Mouse (Mus musculus): ENCODE measurements around the gene Col23a1.

- TF ChIP-seq CTCF (IDR thresholded peaks at IDR 0.05) (no peak), EP300 (IDR thresholded peaks at IDR 0.05; ENCODE audit: insufficient read depth, low read depth, low read length) (no peak)
These were observed 169.9 kb downstream of the Col23a1 start for GRCm38 (mm10) chr11:51459569-51460043.

All from heart, adult 2 months (tissue).